Mouse (Mus musculus) hindbrain, embryonic 11.5 days (tissue): Measurements from ENCODE around the gene Tmem161a. TPM values are rescaled to one million over a fixed set of nuclear protein-coding genes. Genes with fewer than 3 reads are reported as not detected.
A peak's percentile ranks its signal among the peaks of the same experiment; 100 is the strongest.

Source experiments
- ATAC-seq: fragments of 200-750 bp; cut with Nextera tagmentation; 2 replicates; pipeline ENCODE4 v1.8.0; 2017; ENCODE audit warnings: mild to moderate bottlenecking, moderate TSS enrichment, moderate library complexity; ENCODE audit not compliant: low FRiP score
- DNase-seq: peaks from one replicate; pipeline ENCODE4 v3.0.0-alpha.2; 2015; ENCODE audit warnings: low spot score
- H3K27ac ChIP-seq: fragments of 300-500 bp; sonication (generic); 2 replicates; pipeline ENCODE4 v1.5.1; 2014; ENCODE audit warnings: mild to moderate bottlenecking, low read depth, low read length
- H3K27me3 ChIP-seq: fragments of 300-500 bp; sonication (generic); 2 replicates; pipeline ENCODE4 v1.6.1; 2014; ENCODE audit warnings: mild to moderate bottlenecking, low read length, moderate library complexity, mixed read lengths; ENCODE audit not compliant: control insufficient read depth, insufficient read depth
- H3K36me3 ChIP-seq: fragments of 300-500 bp; sonication (generic); 2 replicates; pipeline ENCODE4 v1.6.1; 2014; ENCODE audit warnings: mild to moderate bottlenecking, low read length, moderate library complexity, mixed read lengths; ENCODE audit not compliant: control insufficient read depth, insufficient read depth
- H3K4me1 ChIP-seq: fragments of 300-500 bp; sonication (generic); replicated peaks from 2 replicates; pipeline ENCODE4 v1.6.1; 2014; ENCODE audit warnings: low read length, mixed read lengths; ENCODE audit not compliant: control insufficient read depth, insufficient read depth
- H3K4me2 ChIP-seq: fragments of 300-500 bp; sonication (generic); replicated peaks from 2 replicates; pipeline ENCODE4 v1.6.1; 2014; ENCODE audit warnings: mild to moderate bottlenecking, low read depth, low read length
- H3K4me3 ChIP-seq: fragments of 300-500 bp; sonication (generic); 2 replicates; pipeline ENCODE4 v1.5.1; 2014; ENCODE audit warnings: low read depth, low read length
- H3K9ac ChIP-seq: fragments of 300-500 bp; sonication (generic); 2 replicates; pipeline ENCODE4 v1.6.1; 2014; ENCODE audit warnings: low read depth, low read length
- H3K9me3 ChIP-seq: fragments of 300-500 bp; sonication (generic); 2 replicates; pipeline ENCODE4 v1.6.1; 2016; ENCODE audit warnings: low read length; ENCODE audit not compliant: control insufficient read depth
- WGBS: fragments of 180-500 bp; shearing (Covaris S2); extraction: QIAGEN DNeasy Blood & Tissue Kit; methylation state at CpG from one replicate; pipeline ENCODE4 v1.1.7; 2014; 5-methylcytosine and 5-hydroxymethylcytosine counted together
- polyA plus RNA-seq: library from polyadenylated mRNA; unstranded; fragments of >200 nt; fragmentation: Nextera tagmentation; extraction: Ambion mirVana; gene quantifications from 2 replicates; pipeline ENCODE4 v1.2.1, GENCODE M21; 2014

The Tmem161a gene
- polyA plus RNA-seq, 1 experiment from 2014 or later = 22.3 TPM

DNA sequence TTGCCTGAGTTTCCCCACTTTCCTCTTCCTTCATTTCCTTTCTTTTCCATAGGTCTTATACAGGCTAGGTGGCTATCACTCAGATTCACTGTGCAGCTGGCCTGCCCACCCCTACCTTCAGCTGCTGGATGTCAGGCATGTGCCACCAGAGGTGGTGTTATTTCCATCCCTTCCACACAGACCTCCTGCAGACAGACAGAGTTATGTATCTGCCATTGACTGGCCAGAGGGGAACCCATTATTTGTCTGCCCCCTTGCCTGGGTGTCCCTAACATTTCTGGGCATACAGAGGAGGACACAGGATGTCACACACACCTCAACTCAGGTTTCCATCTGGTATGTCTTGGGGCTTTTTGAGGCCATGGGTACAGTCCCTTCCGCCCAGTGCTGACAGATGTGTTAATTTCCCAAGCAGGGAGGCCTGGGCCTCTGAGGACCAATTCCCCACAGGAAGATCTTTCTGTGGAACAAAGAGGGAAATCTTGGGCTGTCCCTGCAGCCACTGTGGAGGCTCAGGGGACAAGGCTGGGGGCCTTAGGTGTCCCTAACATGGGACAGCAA is 14.8 kb upstream of the Tmem161a start:
- H3K27me3 ChIP-seq = no peaks in the 10 kb centered on the region
- H3K4me1 ChIP-seq = no peaks in the 10 kb centered on the region
- DNase-seq (no peak), ATAC-seq (no peak)
- H3K4me3 ChIP-seq = no peak overlapping the region
- H3K36me3 ChIP-seq = no peaks in the 10 kb centered on the region
- 93% methylated on average over 1 of the region's 1 CpGs for WGBS
- H3K9ac ChIP-seq = no peak overlapping the region
- H3K27ac ChIP-seq = no peak overlapping the region
- H3K9me3 ChIP-seq = no peaks in the 10 kb centered on the region
- no peak overlapping the region for H3K4me2 ChIP-seq

DNA sequence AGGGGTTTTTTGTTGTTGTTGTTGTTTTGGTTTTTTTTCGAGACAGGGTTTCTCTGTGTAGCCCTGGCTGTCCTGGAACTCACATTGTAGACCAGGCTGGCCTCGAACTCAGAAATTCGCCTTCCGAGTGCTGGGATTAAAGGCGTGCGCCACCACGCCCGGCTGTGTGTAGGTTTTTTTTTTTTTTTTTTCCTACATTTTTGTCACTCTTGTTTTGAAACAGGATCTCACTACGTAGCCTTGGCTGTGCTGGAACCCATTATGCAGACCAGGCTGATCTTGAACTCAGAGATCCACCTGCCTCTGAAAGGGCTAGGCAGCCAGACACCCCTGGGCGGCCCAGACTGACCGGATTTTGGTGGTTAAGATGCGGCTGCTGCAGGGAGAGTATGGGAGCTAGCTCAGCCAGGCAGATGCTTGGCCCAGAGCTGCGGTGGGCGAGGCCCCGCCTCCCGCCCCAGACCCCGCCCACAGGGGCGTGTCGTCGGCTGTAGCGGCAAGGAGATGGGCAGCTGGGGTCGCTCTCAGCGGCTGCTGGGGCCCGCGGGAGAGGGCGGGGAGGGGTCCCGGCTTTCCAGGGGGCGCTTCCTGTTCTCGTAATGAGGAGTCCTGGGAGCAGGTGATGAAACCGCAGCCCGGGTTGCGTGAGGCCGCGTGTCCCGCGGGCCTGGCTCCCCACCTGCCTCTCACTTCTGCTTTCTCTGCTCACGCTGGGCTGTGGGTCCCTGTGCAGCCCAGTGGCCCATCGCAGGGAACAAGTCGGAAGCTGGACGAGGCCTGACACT is 13.9 kb upstream of the Tmem161a start:
- peak overlapping the region; percentile 74 for H3K4me2 ChIP-seq
- H3K4me1 ChIP-seq = no peaks in the 10 kb centered on the region
- peak overlapping the region; percentile 47 for H3K4me3 ChIP-seq
- H3K36me3 ChIP-seq = no peaks in the 10 kb centered on the region
- no peaks in the 10 kb centered on the region for H3K27me3 ChIP-seq
- peak overlapping the region; percentile 58 for H3K9ac ChIP-seq
- ATAC-seq (peak; percentile 95), DNase-seq (peak; percentile 93)
- no peaks in the 10 kb centered on the region for H3K9me3 ChIP-seq
- 15% methylated on average over 33 of the region's 40 CpGs for WGBS
- H3K27ac ChIP-seq = peak overlapping the region; percentile 39

DNA sequence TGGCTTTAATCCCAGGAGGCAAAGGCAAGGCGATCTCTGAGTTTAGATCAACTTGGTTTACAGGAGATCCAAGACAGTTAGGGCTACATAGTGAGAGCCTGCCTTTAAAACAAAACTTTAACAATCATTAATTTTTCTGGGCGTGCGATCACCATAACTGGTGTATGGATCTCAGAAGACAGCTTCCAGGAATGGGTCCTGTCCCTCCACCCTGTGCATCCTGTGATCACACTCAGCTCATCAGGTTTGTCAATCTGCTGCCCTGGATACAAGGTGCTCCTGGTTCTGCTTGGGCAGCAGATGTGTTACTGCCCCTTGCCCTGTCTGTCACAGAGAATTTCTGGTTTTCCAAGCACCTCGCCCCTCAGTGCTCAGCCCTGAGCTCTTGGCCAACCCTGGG is 12.9 kb upstream of the Tmem161a start:
- no peak for DNase-seq
- Histone ChIP-seq H3K27ac (no peak overlapping the region), H3K9me3 (no peaks in the 10 kb centered on the region), H3K36me3 (no peaks in the 10 kb centered on the region), H3K9ac (no peak overlapping the region), H3K4me2 (no peak overlapping the region), H3K4me1 (no peaks in the 10 kb centered on the region), H3K27me3 (no peaks in the 10 kb centered on the region), H3K4me3 (no peak overlapping the region)
- ATAC-seq = no peak
- 85% methylated on average over 4 of the region's 4 CpGs for WGBS

DNA sequence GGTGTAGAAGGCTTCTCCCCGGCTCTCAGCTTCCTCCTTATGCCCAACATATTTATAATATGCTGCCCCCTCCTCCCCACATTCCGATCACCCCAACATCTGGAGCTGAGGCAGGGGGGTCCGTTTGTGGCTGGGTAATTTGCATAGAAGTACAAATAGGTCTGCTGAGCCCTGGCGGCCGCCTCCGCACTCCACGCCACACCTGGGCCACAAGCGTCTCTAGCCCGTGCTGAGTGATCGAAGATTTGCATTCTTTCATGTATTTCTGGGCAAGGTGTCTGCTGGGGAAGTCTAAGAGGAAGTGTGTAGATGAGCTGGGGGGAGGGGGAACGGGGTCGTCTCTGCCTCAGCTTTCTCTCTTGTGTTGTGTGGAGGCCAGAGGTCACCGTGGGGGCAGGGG is 12.1 kb upstream of the Tmem161a start:
- no peak overlapping the region for H3K9ac ChIP-seq
- 63% methylated on average over 13 of the region's 13 CpGs for WGBS
- no peak overlapping the region for H3K4me2 ChIP-seq
- H3K27me3 ChIP-seq = peaks cover under 1% of the 10 kb centered on the region; the same call in 1 of the 2 replicates
- H3K4me3 ChIP-seq = no peak overlapping the region
- no peaks in the 10 kb centered on the region for H3K36me3 ChIP-seq
- no peaks in the 10 kb centered on the region for H3K4me1 ChIP-seq
- DNase-seq (no peak), ATAC-seq (no peak)
- no peaks in the 10 kb centered on the region for H3K9me3 ChIP-seq
- no peak overlapping the region for H3K27ac ChIP-seq

DNA sequence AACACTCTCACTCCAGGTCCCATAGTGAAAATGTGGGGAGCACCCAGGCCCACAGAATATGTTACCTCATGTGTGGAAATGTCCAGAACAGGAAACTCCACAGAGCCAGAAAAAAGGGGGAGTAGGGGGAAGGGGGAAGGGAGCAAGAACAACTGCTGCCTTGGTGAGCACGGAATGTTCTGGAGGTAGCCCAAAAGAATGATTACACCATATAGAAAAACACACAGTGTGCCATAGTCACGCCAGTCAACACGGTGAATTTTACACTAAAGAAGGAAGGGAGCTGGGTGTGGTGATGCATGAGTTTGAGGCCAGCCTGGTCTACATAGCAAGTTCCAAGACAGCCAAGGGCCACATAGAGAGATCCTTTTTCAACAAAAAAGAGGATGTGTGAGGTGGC is 8.8 kb upstream of the Tmem161a start:
- WGBS = 88% methylated on average over 3 of the region's 3 CpGs
- no peaks in the 10 kb centered on the region for H3K36me3 ChIP-seq
- no peak overlapping the region for H3K4me2 ChIP-seq
- ATAC-seq (no peak), DNase-seq (no peak)
- H3K9ac ChIP-seq = no peak overlapping the region
- no peak overlapping the region for H3K4me3 ChIP-seq
- H3K4me1 ChIP-seq = no peaks in the 10 kb centered on the region
- H3K27ac ChIP-seq = no peak overlapping the region
- no peaks in the 10 kb centered on the region for H3K9me3 ChIP-seq
- peaks cover 10% of the 10 kb centered on the region; the same call in 1 of the 2 replicates for H3K27me3 ChIP-seq

DNA sequence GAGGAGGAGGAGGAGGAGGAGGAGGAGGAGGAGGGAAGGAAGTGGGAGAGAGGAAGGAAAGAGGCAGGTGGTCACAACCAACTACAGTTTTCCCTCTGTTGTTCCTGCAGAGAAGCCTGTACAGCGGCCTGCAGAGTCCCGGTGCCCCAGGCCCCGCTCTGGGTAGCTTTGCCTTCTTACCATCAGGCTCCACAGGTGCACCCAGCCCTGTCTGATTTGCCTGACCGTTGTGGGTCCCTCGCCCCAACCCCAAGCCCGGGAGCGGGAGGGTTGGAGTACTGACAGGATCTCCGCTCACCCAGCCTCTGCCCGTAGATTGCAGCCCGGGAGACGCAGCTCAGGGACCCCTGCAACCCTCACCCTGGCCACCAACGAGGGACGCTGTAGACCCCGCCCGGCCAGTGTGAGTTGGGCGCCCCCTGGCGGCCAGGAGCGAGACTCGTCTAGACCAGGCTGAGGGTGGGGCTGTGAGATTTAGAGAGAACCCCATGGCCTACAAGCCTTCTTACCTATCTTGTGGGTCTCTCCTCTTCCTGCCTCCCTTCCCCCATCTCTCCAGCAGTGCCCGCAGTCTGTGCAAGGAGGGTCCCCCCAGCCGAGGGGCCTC is 5.5 kb upstream of the Tmem161a start:
- H3K4me3 ChIP-seq = no peak overlapping the region
- H3K27ac ChIP-seq = no peak overlapping the region
- H3K9me3 ChIP-seq = no peaks in the 10 kb centered on the region
- no peaks in the 10 kb centered on the region for H3K4me1 ChIP-seq
- H3K27me3 ChIP-seq = peaks cover 10% of the 10 kb centered on the region; the same call in 1 of the 2 replicates
- 0 out of 2 replicates have a peak overlapping the region, but pooled peaks have one; percentile 0 for H3K9ac ChIP-seq
- peak overlapping the region; percentile 30 for H3K4me2 ChIP-seq
- peak; percentile 94 for DNase-seq
- 2% methylated on average over 21 of the region's 21 CpGs for WGBS
- peak; percentile 90 for ATAC-seq
- no peaks in the 10 kb centered on the region for H3K36me3 ChIP-seq

DNA sequence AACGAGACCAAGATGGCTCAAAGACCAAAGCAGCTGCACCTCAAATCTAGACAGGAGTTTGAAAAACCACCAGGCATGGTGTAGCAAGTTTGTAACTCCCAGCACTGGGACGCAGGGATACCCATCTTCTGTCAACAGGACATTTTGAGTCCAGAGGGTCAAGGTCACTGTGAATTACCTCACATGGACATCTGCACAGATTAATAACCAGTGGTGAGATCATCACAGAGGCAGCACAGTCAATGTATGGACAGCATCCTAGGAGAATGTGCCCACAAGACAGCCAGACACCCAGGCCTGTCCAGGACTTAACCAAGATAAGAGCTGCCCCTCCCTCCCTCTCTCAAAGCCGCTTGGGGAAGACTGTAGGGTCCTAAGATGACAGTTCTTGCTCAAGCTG is 2.0 kb upstream of the Tmem161a start:
- H3K4me1 ChIP-seq = no peaks in the 10 kb centered on the region
- 77% methylated on average over 3 of the region's 3 CpGs for WGBS
- ATAC-seq (no peak), DNase-seq (no peak)
- peaks cover 9% of the 10 kb centered on the region; the same call in 1 of the 2 replicates for H3K27me3 ChIP-seq
- H3K27ac ChIP-seq = no peak overlapping the region
- no peaks in the 10 kb centered on the region for H3K36me3 ChIP-seq
- no peak overlapping the region for H3K4me2 ChIP-seq
- H3K4me3 ChIP-seq = no peak overlapping the region
- H3K9ac ChIP-seq = no peak overlapping the region
- no peaks in the 10 kb centered on the region for H3K9me3 ChIP-seq

DNA sequence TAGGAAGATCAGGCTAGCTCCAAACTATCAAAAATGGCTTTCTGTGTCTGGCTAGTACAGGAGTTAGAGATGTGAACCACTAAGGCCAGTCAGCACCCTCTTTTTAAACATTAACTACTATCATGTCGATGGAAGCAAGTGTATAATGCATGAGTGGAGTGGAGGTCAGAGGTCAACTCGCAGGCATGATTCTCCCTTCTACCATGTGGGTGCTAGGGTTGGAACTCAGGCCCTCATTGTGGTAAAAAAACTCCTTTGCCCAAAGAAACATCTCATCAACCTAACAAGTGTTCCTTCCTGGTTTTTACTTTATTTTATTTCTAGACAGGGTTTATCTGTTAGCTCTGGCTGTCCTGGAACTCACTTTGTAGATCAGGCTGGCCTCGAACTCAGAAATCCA is 1.4 kb upstream of the Tmem161a start:
- no peak for ATAC-seq
- WGBS = 77% methylated on average over 3 of the region's 3 CpGs
- H3K27ac ChIP-seq = no peak overlapping the region

More for the DNA sequence above, 1.4 kb upstream of the Tmem161a start:
- no peak overlapping the region for H3K4me2 ChIP-seq
- H3K27me3 ChIP-seq = peaks cover 3% of the 10 kb centered on the region; the same call in 1 of the 2 replicates
- no peaks in the 10 kb centered on the region for H3K36me3 ChIP-seq
- no peak overlapping the region for H3K4me3 ChIP-seq
- no peak for DNase-seq
- H3K9me3 ChIP-seq = no peaks in the 10 kb centered on the region
- no peak overlapping the region for H3K9ac ChIP-seq
- H3K4me1 ChIP-seq = no peaks in the 10 kb centered on the region
